In genomic region chr2:152077337-152077736, GRCm38 (mm10) we compare ENCODE assay signal across 22 mouse cellular contexts. TPM values are rescaled to one million over a fixed set of nuclear protein-coding genes. Genes with fewer than 3 reads are reported as not detected.
"Had no signal": no experiment of that assay in that cellular context is flagged by ENCODE, and none has a peak within 500 bp of the region (broad histone marks: within the 10 kb centered on the region; RNA-seq: fewer than 3 reads in every experiment).

No protein-coding gene starts in this region.

- H3K4me3 ChIP-seq: kidney, embryonic 15.5 days; left cerebral cortex, adult 2 months; liver, embryonic 13.5 days; midbrain, embryonic 12.5 days; neural tube, embryonic 12.5 days; neural tube, embryonic 15.5 days; stomach, embryonic 15.5 days had no signal

- H3K9me3 ChIP-seq: kidney, embryonic 15.5 days; liver, embryonic 13.5 days; midbrain, embryonic 12.5 days; neural tube, embryonic 12.5 days; neural tube, embryonic 15.5 days; stomach, embryonic 15.5 days had no signal

- H3K27me3 ChIP-seq: neural tube, embryonic 15.5 days had no signal

- H3K4me2 ChIP-seq: kidney, embryonic 15.5 days; liver, embryonic 13.5 days; midbrain, embryonic 12.5 days; neural tube, embryonic 12.5 days; neural tube, embryonic 15.5 days; stomach, embryonic 15.5 days had no signal

- H3K9ac ChIP-seq: kidney, embryonic 15.5 days; liver, embryonic 13.5 days; midbrain, embryonic 12.5 days; neural tube, embryonic 12.5 days; neural tube, embryonic 15.5 days; stomach, embryonic 15.5 days had no signal

- H3K36me3 ChIP-seq: kidney, embryonic 15.5 days; liver, embryonic 13.5 days; midbrain, embryonic 12.5 days; neural tube, embryonic 12.5 days; neural tube, embryonic 15.5 days; stomach, embryonic 15.5 days had no signal

- DNase-seq: kidney, adult 8-10 months; kidney, postnatal 10 days; kidney, postnatal 36 days; layer of hippocampus, postnatal 36 days; liver, embryonic 13.5 days; lung, adult 2 months; lung, postnatal 14 days; lung, postnatal 4 days; retina, postnatal 1 day; right cerebral cortex, postnatal 25 days; spleen, adult 18-20 months; thymus, postnatal 25 days had no signal

- H3K27ac ChIP-seq: kidney, embryonic 15.5 days; left cerebral cortex, adult 2 months; liver, embryonic 13.5 days; midbrain, embryonic 12.5 days; neural tube, embryonic 12.5 days; neural tube, embryonic 15.5 days; stomach, embryonic 15.5 days had no signal

RNA-seq across cellular contexts. Expression of gene Scrt2, which starts 4.0 kb away (rescaled TPM):
- polyA plus RNA-seq: liver, adult 2 months; liver, embryonic 13.5 days; liver, embryonic 16.5 days; lung, adult 2 months; lung, embryonic 16.5 days; thymus, postnatal 0 days had no signal
